Mouse (Mus musculus) MEL (cell line): Measurements from ENCODE around the gene Timmdc1. TPM values are rescaled to one million over a fixed set of nuclear protein-coding genes. Genes with fewer than 3 reads are reported as not detected.

Source experiments
- DNase-seq: peaks from one replicate; pipeline ENCODE4 v3.0.0; 2011; ENCODE audit warnings: low read depth, low spot score
- H3K27ac ChIP-seq: 2 replicates; pipeline ENCODE4 v1.5.1; 2012; ENCODE audit warnings: low read depth, mild to moderate bottlenecking, control low read depth, low read length, moderate library complexity; ENCODE audit not compliant: control insufficient read depth
- H3K27me3 ChIP-seq, 2 experiments: fragments of 150-350 bp in 1 of 2; sonication (generic) in 1 of 2; 2 replicates each; pipeline ENCODE4 v1.6.1; 2012; ENCODE audit warnings: low read length in 2 of 2, mild to moderate bottlenecking in 2 of 2, improper control_type of control experiment in 1 of 2, moderate library complexity in 1 of 2; ENCODE audit not compliant: insufficient read depth in 2 of 2, control insufficient read depth in 1 of 2
- H3K36me3 ChIP-seq, 2 experiments: 2 replicates each; pipeline ENCODE4 v1.6.1; 2012 to 2014; ENCODE audit warnings: low read length in 2 of 2, improper control_type of control experiment in 1 of 2, inconsistent platforms in 1 of 2, mild to moderate bottlenecking in 1 of 2; ENCODE audit not compliant: insufficient read depth in 2 of 2, control insufficient read depth in 1 of 2
- H3K4me1 ChIP-seq, 2 experiments: fragments of 150-350 bp in 1 of 2; sonication (generic) in 1 of 2; 2 replicates each; pipeline ENCODE4 v1.6.1; 2012; ENCODE audit warnings: low read length in 2 of 2, improper control_type of control experiment in 1 of 2, mild to moderate bottlenecking in 1 of 2; ENCODE audit not compliant: insufficient read depth in 2 of 2, control insufficient read depth in 1 of 2
- H3K4me3 ChIP-seq, 2 experiments: fragments of 150-350 bp in 1 of 2; sonication (generic) in 1 of 2; 2 replicates each; pipeline ENCODE4 v1.5.1; 2012; ENCODE audit warnings: low read depth in 2 of 2, low read length in 2 of 2, mild to moderate bottlenecking in 2 of 2, moderate library complexity in 2 of 2, control low read depth in 1 of 2, improper control_type of control experiment in 1 of 2; ENCODE audit not compliant: control insufficient read depth in 1 of 2, insufficient read depth in 1 of 2
- H3K79me2 ChIP-seq: 2 replicates; pipeline ENCODE4 v1.6.1; 2012; ENCODE audit warnings: mild to moderate bottlenecking, low read length, moderate library complexity; ENCODE audit not compliant: control insufficient read depth, poor library complexity, insufficient read depth
- H3K9ac ChIP-seq: 2 replicates; pipeline ENCODE4 v1.6.1; 2012; ENCODE audit warnings: low read depth, mild to moderate bottlenecking, control low read depth, low read length, moderate library complexity; ENCODE audit not compliant: control insufficient read depth, poor library complexity, severe bottlenecking
- H3K9me3 ChIP-seq: fragments of 150-350 bp; sonication (generic); replicated peaks from 2 replicates; pipeline ENCODE4 v1.6.1; 2012; ENCODE audit warnings: mild to moderate bottlenecking, low read length, improper control_type of control experiment, moderate library complexity; ENCODE audit not compliant: insufficient read depth
- ELF1 ChIP-seq: IDR thresholded peaks from 2 replicates; pipeline ENCODE4 v1.6.1; 2014; ENCODE audit warnings: low read depth, mild to moderate bottlenecking, inconsistent platforms, low read length, improper control_type of control experiment, moderate library complexity
- EP300 ChIP-seq, 2 experiments: IDR thresholded peaks; 2 replicates each; pipeline ENCODE4 v1.6.1; 2011; ENCODE audit warnings: improper control_type of control experiment in 2 of 2, low read length in 2 of 2, low read depth in 1 of 2, mild to moderate bottlenecking in 1 of 2
- ETS1 ChIP-seq: IDR thresholded peaks from 2 replicates; pipeline ENCODE4 v1.6.1; 2012; ENCODE audit warnings: low read depth, mild to moderate bottlenecking, inconsistent platforms, low read length, improper control_type of control experiment, moderate library complexity
- HCFC1 ChIP-seq: IDR thresholded peaks from 2 replicates; pipeline ENCODE4 v1.6.1; 2012; ENCODE audit warnings: low read depth, mild to moderate bottlenecking, inconsistent platforms, low read length, improper control_type of control experiment, moderate library complexity
- JUND ChIP-seq: IDR thresholded peaks from 2 replicates; pipeline ENCODE4 v1.6.1; 2011; ENCODE audit warnings: low read depth, mild to moderate bottlenecking, improper control_type of control experiment, low read length
- MAX ChIP-seq: IDR thresholded peaks from 2 replicates; pipeline ENCODE4 v1.6.1; 2011; ENCODE audit warnings: low read length, improper control_type of control experiment
- MAZ ChIP-seq: IDR thresholded peaks from 2 replicates; pipeline ENCODE4 v1.6.1; 2012; ENCODE audit warnings: low read depth, mild to moderate bottlenecking, inconsistent platforms, low read length, improper control_type of control experiment
- MXI1 ChIP-seq: IDR thresholded peaks from 2 replicates; pipeline ENCODE4 v1.6.1; 2011; ENCODE audit warnings: mild to moderate bottlenecking, low read depth, low read length, improper control_type of control experiment
- MYC ChIP-seq: IDR thresholded peaks from 2 replicates; pipeline ENCODE4 v1.6.1; 2011; ENCODE audit warnings: low read depth, mild to moderate bottlenecking, low read length, improper control_type of control experiment, moderate library complexity
- NELFE ChIP-seq: IDR thresholded peaks from 2 replicates; pipeline ENCODE4 v1.6.1; 2011; ENCODE audit warnings: low read depth, low read length, improper control_type of control experiment
- NRF1 ChIP-seq: IDR thresholded peaks from 2 replicates; pipeline ENCODE4 v1.6.1; 2014; ENCODE audit warnings: low read depth, mild to moderate bottlenecking, inconsistent platforms, low read length, improper control_type of control experiment, moderate library complexity; ENCODE audit not compliant: poor library complexity, insufficient read depth, severe bottlenecking
- POLR2A ChIP-seq, 2 experiments: IDR thresholded peaks; 2 replicates each; pipeline ENCODE4 v1.6.1; 2011 to 2012; ENCODE audit warnings: low read length in 2 of 2, mild to moderate bottlenecking in 2 of 2, control low read depth in 1 of 2, improper control_type of control experiment in 1 of 2, low read depth in 1 of 2, moderate library complexity in 1 of 2; ENCODE audit not compliant: control insufficient read depth in 1 of 2, insufficient read depth in 1 of 2, poor library complexity in 1 of 2
- POLR2AphosphoS2 ChIP-seq: IDR thresholded peaks from 2 replicates; pipeline ENCODE4 v1.6.1; 2011; ENCODE audit warnings: low read length, improper control_type of control experiment
- POLR2AphosphoS5 ChIP-seq: IDR thresholded peaks from 2 replicates; pipeline ENCODE4 v1.6.1; 2012; ENCODE audit warnings: low read depth, borderline replicate concordance, mild to moderate bottlenecking, inconsistent platforms, low read length, moderate library complexity, mixed read lengths
- RAD21 ChIP-seq: IDR thresholded peaks from 2 replicates; pipeline ENCODE4 v1.6.1; 2011; ENCODE audit warnings: mild to moderate bottlenecking, low read depth, low read length, improper control_type of control experiment
- SIN3A ChIP-seq: IDR thresholded peaks from 2 replicates; pipeline ENCODE4 v1.6.1; 2012; ENCODE audit warnings: low read length, improper control_type of control experiment, inconsistent platforms
- TBP ChIP-seq: IDR thresholded peaks from 2 replicates; pipeline ENCODE4 v1.8.0; 2011; ENCODE audit warnings: low read depth, low read length, improper control_type of control experiment
- TCF12 ChIP-seq: IDR thresholded peaks from 2 replicates; pipeline ENCODE4 v1.6.1; 2014; ENCODE audit warnings: low read depth, mild to moderate bottlenecking, inconsistent platforms, low read length, improper control_type of control experiment, moderate library complexity
- USF2 ChIP-seq, 2 experiments: IDR thresholded peaks; 2 replicates each; pipeline ENCODE4 v1.6.1; 2011 to 2012; ENCODE audit warnings: improper control_type of control experiment in 2 of 2, low read length in 2 of 2, borderline replicate concordance in 1 of 2, inconsistent platforms in 1 of 2, low read depth in 1 of 2, mild to moderate bottlenecking in 1 of 2; ENCODE audit not compliant: insufficient read depth in 1 of 2
- ZC3H11A ChIP-seq: IDR thresholded peaks from 2 replicates; pipeline ENCODE4 v1.6.1; 2012; ENCODE audit warnings: low read depth, mild to moderate bottlenecking, inconsistent platforms, low read length, improper control_type of control experiment
- ZMIZ1 ChIP-seq: IDR thresholded peaks from 2 replicates; pipeline ENCODE4 v1.6.1; 2012; ENCODE audit warnings: low read depth, mild to moderate bottlenecking, inconsistent platforms, low read length, improper control_type of control experiment, moderate library complexity
- ZNF384 ChIP-seq: IDR thresholded peaks from 2 replicates; pipeline ENCODE4 v1.6.1; 2012; ENCODE audit warnings: low read depth, mild to moderate bottlenecking, inconsistent platforms, low read length, improper control_type of control experiment
- polyA plus RNA-seq, 2 experiments: library from polyadenylated mRNA; stranded (reverse) in 1 of 2; unstranded in 1 of 2; fragments of >175 nt in 1 of 2; fragments of >200 nt in 1 of 2; gene quantifications; 2 replicates each; pipeline versions ENCODE4 v1.2.1 to v1.2.4; 2012; ENCODE audit warnings: low replicate concordance in 2 of 2, low read depth in 1 of 2; ENCODE audit not compliant: insufficient read length in 2 of 2, insufficient read depth in 1 of 2, missing spikeins in 1 of 2
- total RNA-seq: library from RNA; depleted of rRNA; stranded (reverse); fragments of 300-350 nt; gene quantifications from 2 replicates; pipeline ENCODE4 v1.2.3, GENCODE M21; 2012

Gene Timmdc1
- total and polyA plus RNA-seq, 3 experiments: 38.0 to 40.4 TPM; not detected in 1

DNA sequence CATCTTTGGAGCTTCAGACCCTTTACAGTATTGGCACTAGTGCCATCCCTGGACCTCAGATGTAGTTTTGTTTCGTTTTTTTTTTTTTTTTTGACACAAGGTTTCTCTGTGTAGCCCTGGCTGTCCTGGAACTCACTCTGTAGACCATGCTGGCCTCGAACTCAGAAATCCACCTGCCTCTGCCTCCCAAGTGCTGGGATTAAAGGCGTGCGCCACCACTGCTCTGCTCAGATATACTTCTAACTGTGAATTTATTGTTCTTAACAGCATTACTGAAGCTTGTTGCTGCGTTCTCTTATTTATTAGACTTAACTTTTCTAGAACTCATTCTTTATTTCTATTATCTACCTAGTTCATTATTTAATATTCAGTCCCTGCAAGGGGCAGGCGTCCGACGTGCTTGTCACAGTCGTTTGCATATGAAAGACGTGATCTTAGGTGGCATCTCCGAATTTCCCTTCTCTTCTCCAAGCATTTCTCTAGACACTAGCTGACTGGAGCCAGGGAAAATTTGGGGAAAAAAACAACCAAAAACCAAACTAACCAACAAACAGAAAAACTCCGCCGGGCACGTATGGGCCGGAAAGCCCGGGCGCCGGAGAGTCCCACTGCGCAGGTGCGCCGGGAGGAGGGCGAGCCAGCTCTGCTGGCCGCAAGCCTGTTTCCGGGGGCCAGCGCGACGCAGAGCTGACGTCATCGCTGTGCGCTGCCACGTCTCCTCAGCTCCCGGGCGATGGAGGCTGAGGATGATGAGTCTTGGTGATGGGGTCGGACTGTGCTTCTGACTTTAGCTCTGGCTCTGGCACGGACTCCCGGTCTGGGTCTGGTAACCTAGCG is 39.9 kb upstream of the Timmdc1 start:
- peak overlapping the region; percentile 83 for H3K27ac ChIP-seq
- no peaks in the 10 kb centered on the region for H3K9me3 ChIP-seq
- peak; percentile 96 for DNase-seq
- peaks cover 2 to 8% of the 10 kb centered on the region in 2 experiments; a peak in 3 of 4 replicates for H3K27me3 ChIP-seq
- H3K9ac ChIP-seq: peak overlapping the region; percentile 91
- peaks cover 1 to 14% of the 10 kb centered on the region in 2 experiments for H3K36me3 ChIP-seq
- no peaks in the 10 kb centered on the region; a peak in 1 of 4 replicates for H3K4me1 ChIP-seq
- H3K4me3 ChIP-seq: peak overlapping the region; percentile 80 to 86
- peaks cover 20% of the 10 kb centered on the region for H3K79me2 ChIP-seq
- TF ChIP-seq USF2 (IDR thresholded peaks at IDR 0.05; ENCODE audit: borderline replicate concordance in 1 of 2, insufficient read depth in 1 of 2, low read depth in 1 of 2, low read length in 2 of 2) (no peak), MAZ (peak; percentile 100), ZC3H11A (0 out of 2 replicates have a peak, but pooled peaks have one; percentile 13), MAX (peak; percentile 30; the same call in 1 of the 2 replicates), NELFE (peak; percentile 97), MYC (no peak), HCFC1 (peak; percentile 93), JUND (no peak), POLR2AphosphoS5 (0 out of 2 replicates have a peak, but pooled peaks have one; percentile 18), TCF12 (peak; percentile 67), NRF1 (peak; percentile 88), TBP (peak; percentile 69; the same call in 1 of the 2 replicates), MXI1 (peak; percentile 94), ETS1 (peak; percentile 66), POLR2AphosphoS2 (peak; percentile 85), EP300 (IDR thresholded peaks at IDR 0.05; ENCODE audit: low read depth in 1 of 2, low read length in 2 of 2) (peak in 1 of 2 experiments; percentile 32; a peak in 1 of 4 replicates), SIN3A (peak; percentile 92), ELF1 (peak; percentile 94), POLR2A (IDR thresholded peaks at IDR 0.05; ENCODE audit: control insufficient read depth in 1 of 2, insufficient read depth in 1 of 2, low read depth in 1 of 2, low read length in 2 of 2, poor library complexity in 1 of 2) (peak; percentile 89 to 97), ZNF384 (no peak; the same call in 1 of the 2 replicates), RAD21 (no peak), ZMIZ1 (peak; percentile 88)
